Mouse (Mus musculus): ENCODE measurements at regions not wholly inside any gene's neighbourhood (a gene's known extent, or its start where the extent isn't known, plus 50 kb on each side); places are given as distances from the start of the nearest gene placed in this dataset.
"Not testable (repeated sequence)": the region's sequence is repeated elsewhere in the genome, so short reads cannot be mapped to it uniquely, and the experiment has no call there.

- no peak for DNase-seq (ENCODE audit: low read depth, low spot score)
Observed at GRCm38 (mm10) chr15:91916946-91917345, 78.9 kb downstream of the Smgc start.

GRCm38 (mm10) chr15:91917877-91918276, 79.8 kb downstream of the Smgc start:
- DNase-seq (ENCODE audit: low read depth, low spot score) = no peak

- DNase-seq (ENCODE audit: low read depth, low spot score) = no peak
Observed at GRCm38 (mm10) chr15:91924542-91924941, 86.5 kb downstream of the Smgc start.

GRCm38 (mm10) chr15:91927492-91927891, 89.4 kb downstream of the Smgc start:
- DNase-seq (ENCODE audit: low read depth, low spot score) = peak; percentile 6

GRCm38 (mm10) chr15:91928511-91928910, 90.4 kb downstream of the Smgc start:
- no peak for DNase-seq (ENCODE audit: low read depth, low spot score)

GRCm38 (mm10) chr15:91957273-91957672, 93.7 kb upstream of the Cntn1 start:
- no peak for DNase-seq (ENCODE audit: low read depth, low spot score)

- DNase-seq (ENCODE audit: low read depth, low spot score) = no peak
Observed at GRCm38 (mm10) chr15:91965172-91965571, 85.8 kb upstream of the Cntn1 start.

GRCm38 (mm10) chr15:91969378-91969777, 81.6 kb upstream of the Cntn1 start:
- peak; percentile 75 for DNase-seq (ENCODE audit: low read depth, low spot score)

- no peak for DNase-seq (ENCODE audit: low read depth, low spot score)
Observed at GRCm38 (mm10) chr15:91971411-91971810, 79.6 kb upstream of the Cntn1 start.

- no peak for DNase-seq (ENCODE audit: low read depth, low spot score)
Observed at GRCm38 (mm10) chr15:91971846-91972245, 79.1 kb upstream of the Cntn1 start.

GRCm38 (mm10) chr15:91975606-91976005, 75.4 kb upstream of the Cntn1 start:
- DNase-seq (ENCODE audit: low read depth, low spot score) = no peak

GRCm38 (mm10) chr15:91983186-91983585, 67.8 kb upstream of the Cntn1 start:
- DNase-seq (ENCODE audit: low read depth, low spot score) = not testable (repeated sequence)

GRCm38 (mm10) chr15:92000086-92000485, 50.9 kb upstream of the Cntn1 start:
- no peak for DNase-seq (ENCODE audit: low read depth, low spot score)
